Mouse (Mus musculus) heart, embryonic 15.5 days (tissue): ENCODE data around the gene Lmntd1. TPM values are rescaled to one million over a fixed set of nuclear protein-coding genes. Genes with fewer than 3 reads are reported as not detected.

Experiments
- ATAC-seq: fragments of 200-750 bp; cut with Nextera tagmentation; replicated peaks from 2 replicates; pipeline ENCODE4 v1.8.0; 2017; ENCODE audit warnings: low read depth, moderate TSS enrichment; ENCODE audit not compliant: insufficient number of reproducible peaks, insufficient read depth, low FRiP score
- H3K27ac ChIP-seq: fragments of 300-500 bp; sonication (generic); 2 replicates; pipeline ENCODE4 v1.5.1; 2015; ENCODE audit warnings: mild to moderate bottlenecking, inconsistent platforms
- H3K27me3 ChIP-seq: fragments of 300-500 bp; sonication (generic); 2 replicates; pipeline ENCODE4 v1.6.1; 2015; ENCODE audit warnings: inconsistent platforms
- H3K36me3 ChIP-seq: fragments of 300-500 bp; sonication (generic); 2 replicates; pipeline ENCODE4 v1.6.1; 2015; ENCODE audit warnings: mild to moderate bottlenecking, inconsistent platforms
- H3K4me1 ChIP-seq: fragments of 300-500 bp; sonication (generic); replicated peaks from 2 replicates; pipeline ENCODE4 v1.6.1; 2015; ENCODE audit warnings: inconsistent platforms
- H3K4me2 ChIP-seq: fragments of 300-500 bp; sonication (generic); 2 replicates; pipeline ENCODE4 v1.6.1; 2015; ENCODE audit warnings: inconsistent platforms, mild to moderate bottlenecking, moderate library complexity
- H3K4me3 ChIP-seq: fragments of 300-500 bp; sonication (generic); 2 replicates; pipeline ENCODE4 v1.5.1; 2015; ENCODE audit warnings: mild to moderate bottlenecking, inconsistent platforms
- H3K9ac ChIP-seq: fragments of 300-500 bp; sonication (generic); 2 replicates; pipeline ENCODE4 v1.6.1; 2015; ENCODE audit warnings: mild to moderate bottlenecking, inconsistent platforms
- H3K9me3 ChIP-seq: fragments of 300-500 bp; sonication (generic); replicated peaks from 2 replicates; pipeline ENCODE4 v1.6.1; 2016; ENCODE audit warnings: inconsistent platforms
- WGBS: fragments of 180-500 bp; shearing (Covaris S2); methylation state at CpG from one replicate; pipeline ENCODE4 v1.1.7; 2015; ENCODE audit warnings: mixed read lengths; 5-methylcytosine and 5-hydroxymethylcytosine counted together
- polyA plus RNA-seq: library from polyadenylated mRNA; unstranded; fragments of >200 nt; fragmentation: Nextera tagmentation; extraction: Ambion mirVana; gene quantifications from 2 replicates; pipeline ENCODE4 v1.2.1, GENCODE M21; 2015

The Lmntd1 gene
- polyA plus RNA-seq, 1 experiment from 2014 or later = 12.5 TPM

DNA sequence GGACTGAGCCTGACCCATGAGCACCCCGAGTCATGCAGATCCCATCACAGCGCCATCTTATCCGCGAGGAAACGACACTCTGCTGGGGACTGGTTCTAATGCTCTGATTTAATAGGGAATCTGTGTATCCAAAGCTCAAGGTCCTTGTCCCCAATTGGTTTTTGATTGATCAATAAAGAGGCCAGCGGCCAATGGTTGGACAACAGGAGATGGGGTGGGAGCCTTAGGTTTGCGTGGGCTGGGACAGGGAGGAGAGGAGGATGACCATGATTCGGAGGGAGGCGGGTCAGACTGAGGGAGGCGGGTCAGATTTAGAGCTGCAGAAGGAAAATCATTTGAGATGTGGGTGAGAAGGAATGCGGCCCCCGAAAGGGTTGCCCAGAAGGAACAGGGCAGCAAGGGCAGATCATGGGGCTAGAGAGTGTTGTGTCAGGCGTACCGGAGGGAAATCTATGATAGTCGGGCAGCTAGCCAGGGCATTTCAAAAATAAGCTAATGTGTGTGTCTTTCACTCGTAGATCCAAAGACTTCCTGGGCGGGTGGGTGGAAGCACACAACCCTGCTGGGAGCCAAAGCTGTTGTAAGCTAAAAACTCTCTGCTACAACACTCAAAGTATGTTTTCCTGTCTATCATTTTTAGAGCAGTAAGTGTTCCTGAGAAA lies 131.3 kb downstream of the Lmntd1 start:
- Histone ChIP-seq H3K4me2 (no peak overlapping the region), H3K36me3 (no peaks in the 10 kb centered on the region), H3K4me3 (no peak overlapping the region), H3K4me1 (peaks cover 34% of the 10 kb centered on the region), H3K9ac (no peak overlapping the region), H3K9me3 (no peaks in the 10 kb centered on the region), H3K27ac (peak overlapping the region; percentile 65), H3K27me3 (no peaks in the 10 kb centered on the region)
- peak; percentile 23; the same call in 1 of the 2 replicates for ATAC-seq
- 63% methylated on average over 17 of the region's 17 CpGs for WGBS

DNA sequence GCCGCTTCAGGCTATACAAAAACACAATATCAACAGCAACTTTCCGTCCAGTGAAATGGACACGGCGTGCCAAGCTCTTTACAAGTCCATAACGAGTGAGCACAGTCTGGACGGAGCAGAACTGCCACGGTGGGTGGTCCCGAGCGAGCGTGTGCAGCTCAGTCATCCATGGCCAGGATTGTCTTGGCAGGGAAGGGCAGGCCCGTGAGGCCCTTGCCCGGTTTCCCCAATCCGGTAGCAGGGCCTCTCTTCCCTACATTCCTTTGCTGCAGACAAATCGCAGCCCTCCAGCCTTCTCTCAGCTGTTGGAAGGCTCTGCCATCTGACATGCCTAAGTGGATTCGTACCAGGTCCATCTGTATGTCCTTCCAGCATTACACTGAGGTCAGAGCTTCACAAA lies 132.2 kb downstream of the Lmntd1 start:
- Histone ChIP-seq H3K4me2 (peak overlapping the region; percentile 21), H3K36me3 (no peaks in the 10 kb centered on the region), H3K9me3 (no peaks in the 10 kb centered on the region), H3K27ac (peak overlapping the region; percentile 65), H3K4me3 (no peak overlapping the region), H3K4me1 (peaks cover 37% of the 10 kb centered on the region), H3K9ac (no peak overlapping the region), H3K27me3 (no peaks in the 10 kb centered on the region)
- WGBS = 27% methylated on average over 15 of the region's 15 CpGs
- ATAC-seq = peak; percentile 69

- WGBS = 58% methylated on average over 4 of the region's 4 CpGs
- Histone ChIP-seq H3K27me3 (no peaks in the 10 kb centered on the region), H3K27ac (no peak overlapping the region)
Observed at GRCm38 (mm10) chr6:145478821-145479271, 135.3 kb downstream of the Lmntd1 start.

GRCm38 (mm10) chr6:145477367-145477905 lies 136.7 kb downstream of the Lmntd1 start:
- no peaks in the 10 kb centered on the region for H3K27me3 ChIP-seq
- H3K9ac ChIP-seq = no peak overlapping the region
- H3K4me1 ChIP-seq = peaks cover 21% of the 10 kb centered on the region
- H3K4me2 ChIP-seq = no peak overlapping the region
- no peaks in the 10 kb centered on the region for H3K36me3 ChIP-seq
- no peaks in the 10 kb centered on the region for H3K9me3 ChIP-seq
- H3K4me3 ChIP-seq = no peak overlapping the region
- 70% methylated on average over 10 of the region's 10 CpGs for WGBS
- H3K27ac ChIP-seq = no peak overlapping the region
- no peak for ATAC-seq

More at GRCm38 (mm10) chr6:145478821-145479271, 135.3 kb downstream of the Lmntd1 start:
- no peak for ATAC-seq
- no peaks in the 10 kb centered on the region for H3K36me3 ChIP-seq
- H3K4me1 ChIP-seq = peaks cover 27% of the 10 kb centered on the region
- no peak overlapping the region for H3K4me3 ChIP-seq
- H3K9ac ChIP-seq = no peak overlapping the region
- H3K9me3 ChIP-seq = no peaks in the 10 kb centered on the region
- no peak overlapping the region for H3K4me2 ChIP-seq

DNA sequence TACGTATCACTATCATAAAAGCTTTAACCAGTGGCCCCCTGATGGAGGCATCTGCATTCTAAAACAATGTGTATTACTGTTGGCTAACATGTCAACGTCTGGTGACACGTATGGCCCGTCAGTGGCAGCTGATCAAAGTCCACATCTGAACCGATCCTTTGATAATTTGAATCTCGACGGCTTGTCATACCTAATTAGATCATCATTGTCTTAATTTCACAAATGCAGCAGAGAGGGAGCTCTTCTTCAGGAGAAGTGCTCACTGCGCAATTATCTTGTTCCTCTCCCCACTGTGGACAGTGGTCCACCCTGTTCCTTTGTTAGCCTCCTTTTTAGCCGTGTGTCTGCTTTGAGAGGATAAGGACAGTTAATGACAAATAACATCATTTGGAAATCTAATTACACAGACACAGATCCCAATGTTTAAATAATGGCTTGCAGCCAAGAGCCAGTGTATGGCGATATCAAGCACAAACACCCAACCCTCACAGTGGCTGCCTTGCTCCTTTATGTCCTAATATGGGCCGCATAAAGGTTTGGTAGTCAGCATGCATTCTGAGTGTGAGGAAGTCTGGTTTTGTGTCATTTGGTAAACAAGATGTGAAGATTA lies 142.4 kb downstream of the Lmntd1 start:
- Histone ChIP-seq H3K4me2 (no peak overlapping the region), H3K4me3 (no peak overlapping the region), H3K36me3 (no peaks in the 10 kb centered on the region), H3K9me3 (no peaks in the 10 kb centered on the region), H3K27ac (no peak overlapping the region), H3K4me1 (peaks cover 10% of the 10 kb centered on the region; the same call in 1 of the 2 replicates), H3K27me3 (no peaks in the 10 kb centered on the region), H3K9ac (no peak overlapping the region)
- no peak; the same call in 1 of the 2 replicates for ATAC-seq
- WGBS = 74% methylated on average over 11 of the region's 11 CpGs

DNA sequence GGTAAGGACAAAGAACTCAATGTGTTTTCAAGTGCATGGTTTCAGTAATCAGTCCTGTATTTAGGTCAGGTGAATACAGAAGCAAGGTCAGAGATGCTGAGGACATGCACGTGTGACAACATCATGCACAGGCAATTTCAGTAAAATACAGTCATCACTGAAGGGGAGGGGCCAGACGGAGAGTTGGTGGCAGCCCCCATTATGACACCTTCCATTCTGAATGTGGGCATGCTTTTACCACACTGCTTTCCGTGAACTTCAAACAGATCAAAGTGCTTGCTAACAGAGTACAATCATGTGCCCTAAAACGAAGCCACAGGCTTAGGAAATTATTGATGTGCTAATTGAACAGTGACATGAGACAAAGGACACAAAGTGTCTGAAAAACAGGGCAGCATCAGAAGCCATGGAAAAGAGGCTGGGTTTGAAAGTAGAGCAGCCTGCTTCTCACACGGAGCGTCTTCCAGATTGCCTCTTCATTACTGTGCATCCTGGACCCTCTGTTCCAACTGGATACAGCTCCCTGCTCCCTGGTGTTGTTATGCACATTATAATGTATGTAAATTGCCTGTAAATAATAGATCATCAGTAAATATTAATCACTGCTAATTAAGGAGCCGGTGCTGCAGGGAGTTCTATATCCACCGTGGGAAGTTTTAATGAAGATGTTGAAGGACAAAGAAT lies 144.7 kb downstream of the Lmntd1 start:
- no peak overlapping the region for H3K27ac ChIP-seq
- H3K4me3 ChIP-seq = no peak overlapping the region
- no peak overlapping the region for H3K9ac ChIP-seq
- no peaks in the 10 kb centered on the region for H3K27me3 ChIP-seq
- WGBS = 70% methylated on average over 8 of the region's 8 CpGs
- H3K4me1 ChIP-seq = peaks cover 10% of the 10 kb centered on the region; the same call in 1 of the 2 replicates
- ATAC-seq = no peak
- no peaks in the 10 kb centered on the region for H3K36me3 ChIP-seq
- no peaks in the 10 kb centered on the region for H3K9me3 ChIP-seq
- no peak overlapping the region for H3K4me2 ChIP-seq

DNA sequence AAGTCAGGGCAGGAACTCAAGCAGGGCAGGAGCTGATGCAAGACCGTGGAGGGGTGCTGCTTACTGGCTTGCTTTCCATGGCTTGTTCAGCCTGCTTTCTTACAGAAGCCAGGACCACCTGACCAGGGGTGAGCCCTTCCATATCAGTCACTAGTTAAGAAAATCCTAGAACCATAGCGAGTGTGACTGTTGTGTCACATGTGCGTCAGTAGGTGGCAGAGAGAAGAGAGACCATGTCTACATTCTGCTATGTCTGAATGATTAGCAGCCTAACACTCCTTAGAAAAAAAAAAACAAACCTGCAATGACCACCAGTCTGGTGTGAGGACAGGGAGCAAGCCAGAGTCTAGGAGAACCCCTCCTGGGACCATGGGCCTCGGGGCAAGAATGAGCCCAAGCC lies 150.1 kb downstream of the Lmntd1 start:
- H3K4me3 ChIP-seq = no peak overlapping the region
- H3K9ac ChIP-seq = no peak overlapping the region
- no peaks in the 10 kb centered on the region for H3K9me3 ChIP-seq
- H3K4me1 ChIP-seq = peaks cover 24% of the 10 kb centered on the region
- WGBS = 72% methylated on average over 4 of the region's 4 CpGs
- H3K27ac ChIP-seq = no peak overlapping the region
- no peaks in the 10 kb centered on the region for H3K27me3 ChIP-seq
- H3K36me3 ChIP-seq = no peaks in the 10 kb centered on the region
- H3K4me2 ChIP-seq = no peak overlapping the region
- no peak for ATAC-seq

DNA sequence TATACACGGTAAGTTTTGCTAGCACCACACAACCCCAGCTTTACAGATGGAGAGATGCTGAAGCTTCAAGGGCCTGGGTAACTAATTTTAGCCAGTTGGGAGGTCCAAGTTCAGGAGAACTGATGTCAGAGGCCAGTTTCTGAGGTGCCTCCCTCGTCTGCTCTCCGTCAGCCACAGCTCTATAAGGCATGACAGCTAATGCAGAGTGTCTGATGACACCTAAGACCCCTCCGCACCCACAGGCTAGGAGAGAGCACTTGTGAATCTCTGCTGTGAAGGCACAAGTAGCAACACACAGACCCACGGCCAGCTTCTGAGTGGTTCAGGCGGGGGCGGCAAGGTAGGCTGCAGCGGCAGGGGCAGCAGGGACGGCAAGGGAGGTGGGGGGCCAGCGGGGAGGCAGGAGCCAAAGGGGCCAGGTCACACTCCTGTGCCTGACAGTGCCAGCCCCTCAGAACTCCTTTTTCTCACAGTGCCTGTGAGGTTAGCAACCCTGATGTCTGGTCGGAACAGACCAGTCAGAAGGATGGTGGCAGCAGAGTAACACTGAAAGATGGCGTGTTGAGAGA lies 151.4 kb downstream of the Lmntd1 start:
- peak; percentile 68 for ATAC-seq
- no peaks in the 10 kb centered on the region for H3K27me3 ChIP-seq
- peak overlapping the region; percentile 89 for H3K27ac ChIP-seq
- no peaks in the 10 kb centered on the region for H3K36me3 ChIP-seq
- no peaks in the 10 kb centered on the region for H3K9me3 ChIP-seq
- 32% methylated on average over 12 of the region's 12 CpGs for WGBS
- H3K4me2 ChIP-seq = peak overlapping the region; percentile 51
- peaks cover 24% of the 10 kb centered on the region for H3K4me1 ChIP-seq
- peak overlapping the region; percentile 24 for H3K4me3 ChIP-seq
- H3K9ac ChIP-seq = peak overlapping the region; percentile 40

- no peak overlapping the region for H3K9ac ChIP-seq
- H3K9me3 ChIP-seq = no peaks in the 10 kb centered on the region
- H3K36me3 ChIP-seq = no peaks in the 10 kb centered on the region
- H3K4me3 ChIP-seq = no peak overlapping the region
- 33% methylated on average over 15 of the region's 15 CpGs for WGBS
- peaks cover 20% of the 10 kb centered on the region for H3K4me1 ChIP-seq
- 0 out of 2 replicates have a peak overlapping the region, but pooled peaks have one; percentile 4 for H3K4me2 ChIP-seq
- ATAC-seq = peak; percentile 77
- H3K27me3 ChIP-seq = peaks cover 2% of the 10 kb centered on the region; the same call in 1 of the 2 replicates
- peak overlapping the region; percentile 87 for H3K27ac ChIP-seq
Observed at GRCm38 (mm10) chr6:145457066-145457465, 157.1 kb downstream of the Lmntd1 start.

DNA sequence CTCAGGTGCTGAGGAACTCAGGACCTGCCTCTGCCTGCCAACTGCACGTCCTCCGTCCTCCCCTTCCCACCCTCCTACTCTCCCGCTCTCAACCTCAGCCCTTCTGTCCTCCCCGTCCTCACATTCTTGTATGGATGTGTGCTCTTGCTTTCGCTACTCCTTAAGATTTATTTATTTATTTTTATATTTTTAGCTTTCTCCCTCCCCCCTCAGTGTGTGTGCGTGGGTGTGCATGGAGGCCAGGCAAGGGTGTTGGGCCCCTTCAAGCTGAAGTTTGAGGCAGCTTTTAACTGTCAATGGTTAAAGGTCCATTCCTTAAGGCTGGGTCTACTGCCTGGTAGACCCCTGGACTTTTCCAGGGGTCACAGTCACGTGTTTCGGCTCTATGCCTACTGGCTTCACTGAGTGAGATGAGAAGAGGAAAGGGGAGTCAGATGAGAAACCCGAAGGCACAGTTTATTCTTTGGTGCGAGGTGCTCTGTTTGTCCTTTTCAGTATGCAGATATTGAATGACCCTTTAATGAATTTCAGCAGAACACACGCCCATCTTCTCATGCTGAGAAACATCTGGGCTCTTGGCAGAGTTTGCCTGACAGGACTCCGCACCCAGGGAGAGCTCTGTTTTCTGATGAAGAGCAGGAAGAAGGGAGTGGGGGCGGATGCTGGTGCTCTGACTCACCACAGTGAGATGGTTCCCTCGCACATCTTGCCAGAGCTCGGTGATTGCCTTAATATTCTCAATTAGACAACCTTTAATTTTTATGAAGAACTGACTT lies 163.3 kb downstream of the Lmntd1 start:
- Histone ChIP-seq H3K4me3 (peak overlapping the region; percentile 19), H3K36me3 (no peaks in the 10 kb centered on the region), H3K9ac (no peak overlapping the region; the same call in 1 of the 2 replicates), H3K9me3 (no peaks in the 10 kb centered on the region), H3K27ac (peak overlapping the region; percentile 63), H3K4me2 (peak overlapping the region; percentile 31), H3K27me3 (peaks cover 2% of the 10 kb centered on the region; the same call in 1 of the 2 replicates), H3K4me1 (peaks cover 31% of the 10 kb centered on the region)
- ATAC-seq = no peak; the same call in 1 of the 2 replicates
- 40% methylated on average over 15 of the region's 15 CpGs for WGBS
